Mouse (Mus musculus) liver, embryonic 16.5 days (tissue): ENCODE results near the gene Pcx. TPM values are rescaled to one million over a fixed set of nuclear protein-coding genes. Genes with fewer than 3 reads are reported as not detected.

Experiments
- ATAC-seq: fragments of 200-750 bp; cut with Nextera tagmentation; 2 replicates; pipeline ENCODE4 v1.8.0; 2017; ENCODE audit warnings: low read depth, mild to moderate bottlenecking, moderate number of reproducible peaks, moderate library complexity
- H3K27ac ChIP-seq: fragments of 300-500 bp; sonication (generic); 2 replicates; pipeline ENCODE4 v1.5.1; 2014; ENCODE audit warnings: mild to moderate bottlenecking, low read length
- H3K27me3 ChIP-seq: fragments of 300-500 bp; sonication (generic); 2 replicates; pipeline ENCODE4 v1.6.1; 2014; ENCODE audit warnings: low read depth, low read length, mixed read lengths; ENCODE audit not compliant: control insufficient read depth, insufficient read depth
- H3K36me3 ChIP-seq: fragments of 300-500 bp; sonication (generic); 2 replicates; pipeline ENCODE4 v1.6.1; 2014; ENCODE audit warnings: mild to moderate bottlenecking; ENCODE audit not compliant: control insufficient read depth, insufficient read depth
- H3K4me1 ChIP-seq: fragments of 300-500 bp; sonication (generic); 2 replicates; pipeline ENCODE4 v1.6.1; 2014; ENCODE audit warnings: low read depth, low read length, mixed read lengths; ENCODE audit not compliant: control insufficient read depth
- H3K4me2 ChIP-seq: fragments of 300-500 bp; sonication (generic); 2 replicates; pipeline ENCODE4 v1.6.1; 2014; ENCODE audit warnings: low read depth, low read length, mixed read lengths
- H3K4me3 ChIP-seq: fragments of 300-500 bp; sonication (generic); 2 replicates; pipeline ENCODE4 v1.5.1; 2014; ENCODE audit warnings: low read depth, mild to moderate bottlenecking, low read length
- H3K9ac ChIP-seq: fragments of 300-500 bp; sonication (generic); 2 replicates; pipeline ENCODE4 v1.6.1; 2014; ENCODE audit warnings: low read depth, low read length
- H3K9me3 ChIP-seq: fragments of 300-500 bp; sonication (generic); replicated peaks from 2 replicates; pipeline ENCODE4 v1.6.1; 2016; ENCODE audit warnings: low read length; ENCODE audit not compliant: control insufficient read depth
- WGBS: fragments of 180-500 bp; shearing (Covaris S2); extraction: QIAGEN DNeasy Blood & Tissue Kit; methylation state at CpG from one replicate; pipeline ENCODE4 v1.1.7; 2014; ENCODE audit not compliant: insufficient replicate concordance; 5-methylcytosine and 5-hydroxymethylcytosine counted together
- polyA plus RNA-seq: library from polyadenylated mRNA; unstranded; fragments of >200 nt; fragmentation: Nextera tagmentation; extraction: Ambion mirVana; gene quantifications from 2 replicates; pipeline ENCODE4 v1.2.1, GENCODE M21; 2015

Gene Pcx
- polyA plus RNA-seq, 1 experiment from 2014 or later = 118 TPM

DNA sequence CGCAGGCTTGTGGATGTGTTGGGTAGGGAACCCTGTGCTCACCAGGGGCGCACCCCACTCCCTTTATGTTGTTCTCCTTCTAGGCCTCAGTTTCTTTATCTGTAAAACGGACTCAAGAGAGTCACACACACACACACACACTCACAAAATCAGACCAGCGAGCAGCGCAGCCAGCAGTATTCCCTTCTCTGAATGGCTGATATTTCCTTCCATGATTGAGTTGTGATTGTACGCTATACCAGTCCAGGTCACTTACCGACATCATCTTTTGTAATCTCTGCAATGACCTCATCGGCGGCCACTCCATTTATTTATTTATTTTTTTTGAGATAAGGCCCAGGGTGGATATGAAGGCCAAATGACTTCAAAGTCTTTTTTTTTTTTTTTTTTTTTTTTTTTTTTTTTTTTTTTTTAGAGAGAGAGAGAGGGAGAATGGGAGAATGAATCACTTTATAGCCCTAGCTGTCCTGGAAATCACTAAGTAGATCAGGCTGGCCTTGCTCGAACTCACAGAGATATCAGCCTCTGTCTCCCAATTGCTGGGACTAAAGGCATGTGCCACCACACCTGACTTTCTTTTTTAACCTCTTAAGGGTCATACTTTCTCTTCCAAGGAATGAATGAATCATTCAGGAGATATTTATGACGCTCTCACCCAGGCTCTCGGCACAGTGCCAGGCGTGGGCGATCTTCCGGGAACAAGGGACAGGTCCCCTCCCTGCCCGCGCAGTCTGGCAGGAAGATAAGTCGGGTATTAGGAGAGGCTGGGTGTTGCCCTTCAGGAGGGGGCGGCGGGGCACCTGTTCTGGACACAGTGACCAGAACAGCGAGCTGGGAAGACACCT lies 32.7 kb upstream of the Pcx start, which contains the start of gene Syt12:
Syt12 (minus strand) TSS at position 103 of the 845 bp plus-strand sequence.
- Histone ChIP-seq H3K27ac (no peak within 1 kb of the TSS), H3K9ac (peak within 1 kb of the TSS; percentile 28; the same call in 1 of the 2 replicates), H3K4me2 (peak within 1 kb of the TSS; percentile 66), H3K9me3 (no peaks in the 10 kb centered on the region), H3K27me3 (peaks cover 39% of the 10 kb centered on the region), H3K4me3 (peak within 1 kb of the TSS; percentile 50), H3K36me3 (no peaks in the 10 kb centered on the region), H3K4me1 (peaks cover 5% of the 10 kb centered on the region; the same call in 1 of the 2 replicates)
- peak; percentile 27; the same call in 1 of the 2 replicates for ATAC-seq
- WGBS = 21% methylated on average over 20 of the region's 21 CpGs

- WGBS = 19% methylated on average over 1 of the region's 1 CpGs
- peaks cover 39% of the 10 kb centered on the region for H3K27me3 ChIP-seq
- no peak for ATAC-seq
- H3K9ac ChIP-seq = no peak overlapping the region
- no peaks in the 10 kb centered on the region for H3K9me3 ChIP-seq
- no peak overlapping the region for H3K4me2 ChIP-seq
- H3K36me3 ChIP-seq = no peaks in the 10 kb centered on the region
- H3K4me3 ChIP-seq = no peak overlapping the region
- no peak overlapping the region for H3K27ac ChIP-seq
- H3K4me1 ChIP-seq = peaks cover 5% of the 10 kb centered on the region; the same call in 1 of the 2 replicates
Measured at GRCm38 (mm10) chr19:4478190-4478516, 32.1 kb upstream of the Pcx start.

GRCm38 (mm10) chr19:4480041-4480440 lies 30.2 kb upstream of the Pcx start:
- peaks cover 5% of the 10 kb centered on the region; the same call in 1 of the 2 replicates for H3K4me1 ChIP-seq
- no peak overlapping the region for H3K27ac ChIP-seq
- no peaks in the 10 kb centered on the region for H3K36me3 ChIP-seq
- WGBS = 67% methylated on average over 2 of the region's 2 CpGs
- peaks cover 29% of the 10 kb centered on the region for H3K27me3 ChIP-seq
- H3K9me3 ChIP-seq = no peaks in the 10 kb centered on the region
- no peak overlapping the region for H3K4me2 ChIP-seq
- no peak overlapping the region for H3K4me3 ChIP-seq
- H3K9ac ChIP-seq = no peak overlapping the region
- no peak for ATAC-seq

DNA sequence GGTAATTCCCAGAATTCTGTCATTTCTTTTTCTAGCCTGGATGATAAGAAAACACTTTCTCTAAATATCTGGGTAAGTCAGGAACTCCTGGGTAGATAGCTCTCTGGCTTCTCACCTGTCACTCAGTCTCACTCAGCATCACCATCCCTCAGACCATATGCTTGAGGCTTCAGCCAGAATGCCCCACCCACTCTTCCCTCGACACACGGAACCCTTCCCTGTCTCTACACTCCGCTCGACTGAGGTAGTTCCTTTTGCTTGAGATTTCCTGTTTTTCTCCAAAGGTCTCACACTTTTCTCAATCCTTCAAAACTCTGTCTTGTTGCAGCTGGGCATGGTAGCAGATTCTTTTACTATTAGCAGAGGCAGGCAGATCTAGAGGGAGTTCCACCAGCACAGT lies 28.9 kb upstream of the Pcx start:
- H3K9ac ChIP-seq = no peak overlapping the region
- H3K4me2 ChIP-seq = no peak overlapping the region
- 14% methylated on average over 4 of the region's 4 CpGs for WGBS
- H3K4me3 ChIP-seq = no peak overlapping the region
- H3K27ac ChIP-seq = no peak overlapping the region
- H3K27me3 ChIP-seq = peaks cover 19% of the 10 kb centered on the region
- H3K9me3 ChIP-seq = no peaks in the 10 kb centered on the region
- no peaks in the 10 kb centered on the region for H3K36me3 ChIP-seq
- H3K4me1 ChIP-seq = peaks cover 5% of the 10 kb centered on the region; the same call in 1 of the 2 replicates
- no peak for ATAC-seq

GRCm38 (mm10) chr19:4482111-4482859 lies 28.0 kb upstream of the Pcx start:
- Histone ChIP-seq H3K9ac (no peak overlapping the region), H3K36me3 (no peaks in the 10 kb centered on the region), H3K4me1 (peaks cover 5% of the 10 kb centered on the region; the same call in 1 of the 2 replicates), H3K4me2 (no peak overlapping the region), H3K9me3 (no peaks in the 10 kb centered on the region), H3K27ac (no peak overlapping the region), H3K4me3 (no peak overlapping the region), H3K27me3 (peaks cover 10% of the 10 kb centered on the region)
- 62% methylated on average over 3 of the region's 3 CpGs for WGBS
- no peak for ATAC-seq

GRCm38 (mm10) chr19:4485006-4485405 lies 25.3 kb upstream of the Pcx start:
- no peak for ATAC-seq
- Histone ChIP-seq H3K9me3 (no peaks in the 10 kb centered on the region), H3K4me2 (no peak overlapping the region), H3K9ac (no peak overlapping the region), H3K4me1 (no peaks in the 10 kb centered on the region), H3K36me3 (no peaks in the 10 kb centered on the region), H3K4me3 (no peak overlapping the region), H3K27me3 (no peaks in the 10 kb centered on the region), H3K27ac (no peak overlapping the region)
- 44% methylated on average over 5 of the region's 5 CpGs for WGBS

- no peaks in the 10 kb centered on the region for H3K4me1 ChIP-seq
- ATAC-seq = no peak
- WGBS = 68% methylated on average over 2 of the region's 2 CpGs
Measured at GRCm38 (mm10) chr19:4487877-4488276, 22.4 kb upstream of the Pcx start.

GRCm38 (mm10) chr19:4491080-4491695 lies 19.1 kb upstream of the Pcx start:
- no peak for ATAC-seq
- no peaks in the 10 kb centered on the region for H3K27me3 ChIP-seq
- WGBS = 58% methylated on average over 10 of the region's 10 CpGs

More at GRCm38 (mm10) chr19:4487877-4488276, 22.4 kb upstream of the Pcx start:
- no peaks in the 10 kb centered on the region for H3K36me3 ChIP-seq
- no peak overlapping the region for H3K4me2 ChIP-seq
- H3K27me3 ChIP-seq = no peaks in the 10 kb centered on the region
- no peak overlapping the region for H3K27ac ChIP-seq
- no peak overlapping the region for H3K4me3 ChIP-seq
- no peaks in the 10 kb centered on the region for H3K9me3 ChIP-seq
- no peak overlapping the region for H3K9ac ChIP-seq

More at GRCm38 (mm10) chr19:4491080-4491695, 19.1 kb upstream of the Pcx start:
- no peaks in the 10 kb centered on the region for H3K9me3 ChIP-seq
- no peaks in the 10 kb centered on the region for H3K4me1 ChIP-seq
- no peak overlapping the region for H3K9ac ChIP-seq
- no peak overlapping the region for H3K4me2 ChIP-seq
- H3K4me3 ChIP-seq = no peak overlapping the region
- no peak overlapping the region for H3K27ac ChIP-seq
- H3K36me3 ChIP-seq = no peaks in the 10 kb centered on the region
